Mouse (Mus musculus) erythroid progenitor cell, adult 5-6 weeks (primary cell): ENCODE data around the gene Fchsd2. TPM values are rescaled to one million over a fixed set of nuclear protein-coding genes. Genes with fewer than 3 reads are reported as not detected.

Experiments
- ATAC-seq: replicated peaks from 2 replicates; pipeline ENCODE4 v1.8.0; 2016; ENCODE audit warnings: moderate number of reproducible peaks, mild to moderate bottlenecking, moderate TSS enrichment, inconsistent platforms; ENCODE audit not compliant: poor library complexity, low FRiP score, severe bottlenecking
- total RNA-seq, 2 experiments: library from RNA; stranded (forward) in 1 of 2; stranded (reverse) in 1 of 2; fragments of 150-400 nt in 1 of 2; fragments of 186-747, 209-891 nt in 1 of 2; gene quantifications; 2 replicates each; pipeline versions ENCODE4 v1.2.3 to v1.2.4; 2015 to 2017; ENCODE audit warnings: low replicate concordance in 2 of 2

Fchsd2 gene
- total RNA-seq, 2 experiments from 2014 or later: 11.7 to 13.8 TPM

- ATAC-seq: no peak
Observed at GRCm38 (mm10) chr7:101327786-101328185, 235.1 kb downstream of the Fchsd2 start.

GRCm38 (mm10) chr7:101328621-101329158, 236.0 kb downstream of the Fchsd2 start:
- no peak for ATAC-seq

GRCm38 (mm10) chr7:101329606-101330005, 236.9 kb downstream of the Fchsd2 start:
- no peak for ATAC-seq

- ATAC-seq: no peak
Observed at GRCm38 (mm10) chr7:101330074-101330840, 237.6 kb downstream of the Fchsd2 start.

GRCm38 (mm10) chr7:101330841-101331173, 238.1 kb downstream of the Fchsd2 start:
- no peak for ATAC-seq

- ATAC-seq: no peak
Observed at GRCm38 (mm10) chr7:101332045-101332831, 239.6 kb downstream of the Fchsd2 start.

Other genes with a start within 250 kb of the Fchsd2 start
- 71.7 and 73.8 TPM in 2 replicates for gene Relt, start 229.4 kb upstream of the Fchsd2 start, total RNA-seq (2015; ENCODE audit: low replicate concordance)
- 37.1 and 40.8 TPM in 2 replicates for gene Relt, start 229.4 kb upstream of the Fchsd2 start, total RNA-seq (2017; ENCODE audit: low replicate concordance)
- 0.42 TPM in 1 of 2 replicates, not detected in the other for gene Arhgef17, start 160.8 kb upstream of the Fchsd2 start, total RNA-seq (2015; ENCODE audit: low replicate concordance)
- gene Arhgef17, start 160.8 kb upstream of the Fchsd2 start, total RNA-seq (2017; ENCODE audit: low replicate concordance): 0.08 TPM in 1 of 2 replicates, not detected in the other
- gene P2ry6, start 118.2 kb upstream of the Fchsd2 start, total RNA-seq (2015; ENCODE audit: low replicate concordance): 2.9 and 5.0 TPM in 2 replicates
- 0.64 and 1.7 TPM in 2 replicates for gene P2ry6, start 118.2 kb upstream of the Fchsd2 start, total RNA-seq (2017; ENCODE audit: low replicate concordance)
- gene P2ry2, start 80.0 kb upstream of the Fchsd2 start, total RNA-seq (2015; ENCODE audit: low replicate concordance): 1.1 and 1.7 TPM in 2 replicates
- 1.7 and 2.6 TPM in 2 replicates for gene P2ry2, start 80.0 kb upstream of the Fchsd2 start, total RNA-seq (2017; ENCODE audit: low replicate concordance)
- 1.4 and 5.9 TPM in 2 replicates for gene Atg16l2, start 209.4 kb downstream of the Fchsd2 start, total RNA-seq (2015; ENCODE audit: low replicate concordance)
- 0.64 and 8.4 TPM in 2 replicates for gene Atg16l2, start 209.4 kb downstream of the Fchsd2 start, total RNA-seq (2017; ENCODE audit: low replicate concordance)
- gene Stard10, start 224.2 kb downstream of the Fchsd2 start, total RNA-seq (2015; ENCODE audit: low replicate concordance): 73.9 and 101 TPM in 2 replicates
- gene Stard10, start 224.2 kb downstream of the Fchsd2 start, total RNA-seq (2017; ENCODE audit: low replicate concordance): 37.4 and 52.9 TPM in 2 replicates